Mouse (Mus musculus) heart, postnatal 4 days (tissue): ENCODE measurements around the gene Alox12. TPM values are rescaled to one million over a fixed set of nuclear protein-coding genes. Genes with fewer than 3 reads are reported as not detected.

Experiments used
- DNase-seq: peaks from one replicate; pipeline ENCODE4 v3.0.0; 2021
- total RNA-seq, 2 experiments: library from RNA; stranded (reverse); gene quantifications; 2 replicates each; pipeline ENCODE4 v1.2.3; 2021

Alox12 gene
- total RNA-seq = 1 to 10 TPM; 2.8 to 3.0 TPM

DNA sequence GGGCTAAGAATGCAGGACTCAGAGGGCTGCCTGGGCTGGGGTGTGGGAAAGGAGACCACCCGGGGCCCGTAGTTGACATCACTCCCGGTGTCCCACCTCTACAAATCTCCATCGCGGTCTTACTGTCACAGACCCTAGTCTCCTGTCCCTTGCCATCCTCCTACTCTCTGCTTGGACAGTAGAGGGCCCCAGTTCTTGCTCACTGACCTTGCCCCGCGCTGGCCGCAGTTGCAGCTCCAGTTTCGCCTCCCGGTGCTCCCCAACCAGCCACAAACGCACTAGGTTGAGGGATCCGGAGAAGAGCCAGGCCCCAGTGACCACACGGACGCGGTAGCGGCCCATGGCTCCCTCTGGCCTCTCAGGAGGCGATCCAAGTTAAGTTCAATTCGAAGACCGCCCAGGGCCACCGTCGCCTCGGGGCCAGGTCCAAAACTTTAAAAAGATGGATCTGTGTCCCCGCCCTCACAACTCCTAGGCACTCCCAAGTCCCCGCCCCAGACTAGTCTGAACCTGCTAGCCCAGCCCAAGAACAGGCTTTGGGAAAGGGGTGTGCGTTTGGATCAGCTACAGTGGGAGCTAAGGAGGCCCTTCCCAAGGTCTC lies at the start of gene Alox12:
Gene Alox12 (minus strand): TSS at position 423 of the 601 bp plus-strand sequence.
- peak; percentile 64 for DNase-seq

DNA sequence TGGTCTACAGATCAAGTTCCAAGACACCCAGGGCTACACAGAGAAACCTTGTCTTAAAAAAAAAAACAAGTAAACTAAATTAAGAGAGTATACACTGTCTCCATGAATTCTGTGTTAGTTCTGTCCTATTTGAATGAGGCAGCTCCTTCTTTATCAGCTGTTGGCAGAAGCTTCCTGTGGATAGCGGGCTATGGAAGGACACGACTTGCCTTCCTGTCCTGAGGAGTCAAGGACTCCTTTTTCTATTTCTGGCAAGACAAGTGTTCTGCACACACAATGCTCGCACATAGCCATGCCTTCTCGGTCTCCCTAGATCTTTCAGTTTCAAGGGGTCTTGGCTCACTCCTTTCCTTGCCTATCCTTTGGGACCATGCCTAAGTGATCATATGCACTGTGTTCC lies 47.1 kb upstream of the Alox12 start:
- DNase-seq = no peak

DNA sequence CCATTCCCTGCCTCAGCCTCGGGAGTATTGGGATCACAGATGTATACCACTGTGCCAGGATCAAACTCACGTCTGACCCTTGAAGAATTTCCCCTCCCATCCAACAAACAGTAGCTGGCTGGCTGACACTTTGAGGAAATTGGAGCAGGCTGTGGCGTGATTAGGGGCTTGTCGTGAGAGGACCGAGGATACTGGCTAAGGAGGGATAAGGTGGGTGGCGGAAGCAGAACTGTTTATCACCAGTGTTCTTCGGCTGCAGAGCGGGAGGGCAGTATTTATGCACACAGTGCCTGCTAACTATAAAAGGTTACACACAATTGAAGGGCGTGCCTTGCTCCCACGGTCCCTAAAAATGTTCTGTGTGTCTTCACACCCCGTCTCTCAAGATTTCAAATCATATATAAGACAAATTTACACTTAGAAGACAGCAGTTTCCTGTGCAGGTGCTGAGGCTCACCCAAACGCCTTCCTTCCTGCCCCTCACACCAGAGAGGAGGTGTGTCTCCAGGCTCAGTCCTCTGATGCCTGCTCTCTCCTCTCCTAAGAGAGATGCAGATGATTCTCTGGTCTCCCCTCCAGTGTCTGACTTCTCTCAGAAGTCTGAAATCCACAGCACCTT lies 42.8 kb upstream of the Alox12 start:
- DNase-seq = no peak

DNA sequence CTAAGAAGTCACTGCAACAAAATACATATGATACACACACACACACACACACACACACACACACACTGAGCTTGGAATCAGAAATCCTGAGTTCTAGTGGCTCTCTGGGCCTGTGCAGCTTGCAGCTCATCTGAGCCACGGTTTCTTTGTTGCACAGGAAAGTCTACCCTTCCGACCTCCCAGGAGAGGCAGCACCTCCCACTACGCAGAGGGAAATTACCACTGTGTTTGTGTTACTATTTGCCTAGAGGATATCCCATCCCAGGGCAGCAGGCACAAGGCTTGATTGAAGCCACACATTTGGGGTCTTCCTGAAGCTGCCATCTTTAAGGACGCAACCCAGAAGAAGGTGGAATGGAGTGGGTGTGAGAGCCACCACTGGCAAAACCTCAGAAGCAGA lies 42.3 kb upstream of the Alox12 start:
- DNase-seq = no peak

DNA sequence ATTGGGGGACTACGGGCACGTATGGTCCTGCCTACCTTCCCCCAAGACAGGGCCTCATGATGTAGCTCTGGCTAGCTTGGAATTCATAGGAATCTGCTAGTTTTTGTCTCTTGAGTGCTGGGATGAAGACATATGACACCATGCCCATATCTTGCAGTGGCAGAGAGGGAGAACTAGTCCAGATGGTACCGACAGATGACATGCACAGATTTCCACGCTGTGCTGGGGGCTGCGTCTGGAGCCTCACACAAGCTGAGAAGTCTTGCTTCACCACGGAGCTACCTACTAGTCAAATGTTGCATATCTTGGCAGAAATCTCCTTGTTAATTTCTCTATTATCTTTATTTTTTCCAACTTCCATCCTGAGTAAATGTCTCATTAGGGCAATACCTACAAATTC lies 38.7 kb upstream of the Alox12 start:
- no peak for DNase-seq

DNA sequence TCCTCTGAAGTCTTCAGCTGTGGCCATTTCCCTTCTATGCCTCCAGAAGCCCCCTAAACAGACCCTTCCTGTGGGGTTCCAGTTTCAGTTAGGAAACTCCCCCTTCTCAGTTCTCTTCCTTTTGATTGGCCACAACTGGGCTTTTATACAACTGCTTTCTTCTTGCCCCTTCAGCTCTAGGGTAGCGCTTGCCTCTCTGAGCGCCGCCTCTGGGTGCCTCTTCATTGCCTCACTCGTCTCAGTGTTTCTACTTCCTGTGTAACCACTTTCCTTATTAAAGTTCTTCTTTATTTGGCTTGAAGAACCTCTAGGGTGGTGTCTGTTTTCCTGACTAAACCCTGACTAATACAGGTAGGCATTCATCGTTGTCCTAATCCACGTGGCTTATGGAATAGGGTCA lies 36.1 kb upstream of the Alox12 start:
- no peak for DNase-seq

DNA sequence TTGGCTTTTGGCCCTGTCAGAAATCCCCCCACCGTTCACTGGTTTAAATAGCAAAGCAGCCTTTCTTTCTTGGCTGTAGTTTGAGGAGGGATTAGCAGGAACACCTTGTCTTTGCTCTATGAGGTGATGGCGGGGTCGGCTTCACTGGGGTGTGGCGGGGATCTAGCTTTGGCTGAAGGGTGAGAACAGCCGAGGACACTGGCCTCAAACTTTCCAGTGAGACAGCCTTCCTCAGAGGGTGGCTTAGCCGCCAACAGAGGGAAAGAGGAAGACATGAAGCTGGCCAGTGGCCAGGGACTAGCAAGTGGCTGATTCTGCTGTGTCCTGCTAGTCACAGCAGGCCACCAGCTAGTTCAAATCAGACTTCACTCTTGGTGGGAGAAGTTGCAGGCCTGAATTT lies 34.1 kb upstream of the Alox12 start:
- peak; percentile 40 for DNase-seq

DNA sequence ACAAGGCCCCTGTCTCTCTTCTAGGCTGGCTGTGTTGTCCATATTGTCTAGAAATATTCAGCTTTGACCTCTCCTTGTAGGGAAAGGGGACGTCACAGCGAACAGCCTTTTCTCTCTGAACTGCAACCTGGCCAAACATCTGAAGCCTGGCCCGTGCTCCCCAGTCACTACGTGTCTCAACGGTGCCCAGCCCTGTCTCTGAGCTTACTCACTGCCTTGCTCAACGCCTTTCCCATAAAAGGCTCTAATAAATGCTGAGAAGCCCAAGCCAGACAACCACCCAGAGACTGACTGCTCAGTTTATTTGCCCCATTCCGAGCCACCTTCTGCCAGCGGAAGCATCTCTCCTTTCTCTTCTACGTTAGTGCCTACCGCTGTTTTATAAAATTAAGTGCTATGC lies 32.9 kb upstream of the Alox12 start:
- DNase-seq = no peak

DNA sequence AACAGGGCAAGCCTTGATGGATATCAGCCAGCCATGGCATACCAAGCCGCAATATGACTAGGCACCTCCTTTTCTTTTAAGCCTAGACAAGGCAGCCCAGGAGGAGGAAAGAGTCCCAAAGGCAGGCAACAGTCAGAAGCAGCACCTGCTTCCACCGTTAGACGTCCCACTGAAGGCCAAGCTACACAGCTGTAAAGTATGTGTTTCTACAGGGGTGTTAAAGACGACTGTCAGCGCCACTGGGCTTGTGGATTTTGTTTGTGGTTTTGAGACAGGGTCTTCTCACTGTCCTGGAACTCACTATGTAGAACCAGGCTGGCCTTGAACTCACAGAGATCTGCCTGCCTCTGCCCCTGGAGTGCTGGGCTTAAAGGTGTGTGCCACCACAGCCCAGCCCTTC lies 30.5 kb upstream of the Alox12 start:
- no peak for DNase-seq

DNA sequence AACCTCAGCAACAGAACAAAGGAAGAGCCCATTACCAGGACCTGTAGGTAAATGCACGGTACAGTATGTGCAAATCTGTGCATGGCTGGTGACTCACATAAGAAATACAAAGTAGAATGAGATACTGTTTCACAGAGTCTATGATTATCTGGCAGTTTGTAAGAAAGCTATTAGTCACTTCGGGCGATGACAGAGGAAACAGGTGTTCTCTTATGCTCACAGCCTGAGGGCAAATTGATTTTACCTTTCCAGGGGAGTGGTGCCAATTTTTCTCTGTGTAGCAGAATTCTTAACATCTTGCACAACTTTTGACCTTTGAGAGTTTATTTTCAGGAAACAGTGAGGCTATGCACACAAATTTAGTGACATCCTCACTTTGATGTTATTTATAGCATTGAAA lies 29.6 kb upstream of the Alox12 start:
- DNase-seq = no peak

DNA sequence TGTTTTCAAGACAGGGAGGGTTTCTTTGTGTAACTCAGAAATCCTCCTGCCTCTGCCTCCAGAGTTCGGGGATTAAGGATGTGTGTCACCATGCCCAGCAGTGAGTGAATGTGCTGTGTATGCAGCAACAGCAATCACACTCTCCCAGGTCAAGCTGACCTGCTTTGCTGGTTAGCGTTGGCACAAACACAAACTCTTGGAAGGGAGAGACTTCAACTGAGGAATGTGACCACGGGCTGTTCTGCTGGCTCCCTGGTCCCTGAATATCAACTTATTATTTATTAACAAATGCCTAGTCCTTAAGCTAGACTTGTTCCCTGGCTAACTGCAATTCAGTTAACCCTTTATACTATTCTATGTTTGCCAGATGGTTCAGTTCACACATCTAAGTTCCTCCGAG lies 28.5 kb upstream of the Alox12 start:
- DNase-seq = no peak

DNA sequence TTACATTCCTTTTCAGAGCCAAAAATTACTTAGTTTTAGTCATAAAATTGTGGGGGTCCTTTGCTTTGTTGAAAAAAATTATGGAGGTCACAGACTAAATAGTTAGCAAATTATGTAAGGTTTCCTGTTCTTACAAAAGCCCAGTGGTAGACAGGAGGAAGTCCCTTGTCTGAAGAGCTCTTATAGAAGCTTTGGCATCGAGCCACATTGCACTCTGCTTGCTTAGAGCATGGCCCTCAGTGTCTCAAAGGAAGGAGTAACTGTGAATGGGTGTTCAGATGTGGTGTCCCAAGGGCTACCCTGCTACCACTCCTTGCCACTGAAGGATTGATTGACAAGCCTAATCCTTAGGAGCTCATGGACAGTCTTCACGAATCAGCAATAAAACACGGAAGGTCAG lies 25.3 kb upstream of the Alox12 start:
- peak; percentile 46 for DNase-seq

DNA sequence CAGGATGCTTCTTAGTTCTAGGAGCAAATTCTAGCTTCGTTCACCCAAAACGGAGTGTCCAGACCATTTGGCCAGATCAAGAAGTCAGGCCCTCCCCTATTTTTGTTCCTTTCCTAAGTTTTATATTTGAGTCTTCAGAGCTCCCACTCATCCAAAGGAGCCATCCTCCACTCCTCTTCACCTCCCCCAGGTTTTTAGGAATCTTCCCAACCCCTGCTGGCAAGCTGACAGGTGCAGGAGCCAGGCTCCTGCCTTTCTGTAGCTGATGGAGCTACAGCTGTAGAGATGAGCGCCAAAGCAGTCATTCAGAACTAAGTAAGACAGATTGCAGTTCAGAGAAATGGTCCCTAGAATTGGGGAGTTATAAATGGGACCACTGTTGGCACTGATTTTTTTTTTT lies 23.8 kb upstream of the Alox12 start:
- no peak for DNase-seq

DNA sequence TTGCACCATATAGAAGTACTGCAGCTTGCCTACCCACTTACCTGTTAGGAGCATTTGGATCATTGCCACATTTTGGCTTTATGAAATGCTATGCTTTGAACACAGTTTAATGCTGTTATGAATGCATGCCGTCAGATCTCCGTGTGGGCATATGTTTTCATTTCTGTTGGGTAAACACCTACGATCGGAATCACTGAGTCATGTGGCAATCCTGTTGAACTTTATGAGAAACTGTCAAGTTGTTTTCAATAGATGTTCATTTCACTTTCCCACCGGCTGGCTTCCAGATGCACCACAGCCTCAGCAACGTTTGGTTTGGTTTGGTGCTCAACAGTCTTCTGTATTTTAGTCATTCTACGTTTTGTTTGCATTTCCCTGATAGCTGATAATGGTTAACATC lies 16.5 kb upstream of the Alox12 start:
- DNase-seq = no peak

DNA sequence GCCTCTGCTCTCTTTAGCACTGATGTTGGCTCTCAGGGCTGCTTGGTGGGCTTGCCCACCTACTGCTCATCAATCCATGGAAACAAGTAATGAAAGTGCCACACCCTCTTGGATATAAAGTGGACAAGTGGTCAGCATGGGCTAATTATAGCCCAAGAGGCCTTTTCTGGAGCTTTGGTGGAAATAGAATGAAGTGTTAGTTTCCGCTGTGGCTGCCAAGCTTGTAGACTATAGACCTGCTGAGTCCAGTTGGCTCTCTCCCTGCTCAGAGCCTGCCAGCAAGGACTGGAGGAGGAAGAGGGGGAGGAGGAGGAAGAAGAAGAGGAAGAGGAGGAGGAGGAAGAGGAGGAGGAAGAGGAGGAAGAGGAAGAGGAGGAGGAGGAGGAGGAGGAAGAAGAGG lies 11.3 kb upstream of the Alox12 start:
- DNase-seq = peak; percentile 69

DNA sequence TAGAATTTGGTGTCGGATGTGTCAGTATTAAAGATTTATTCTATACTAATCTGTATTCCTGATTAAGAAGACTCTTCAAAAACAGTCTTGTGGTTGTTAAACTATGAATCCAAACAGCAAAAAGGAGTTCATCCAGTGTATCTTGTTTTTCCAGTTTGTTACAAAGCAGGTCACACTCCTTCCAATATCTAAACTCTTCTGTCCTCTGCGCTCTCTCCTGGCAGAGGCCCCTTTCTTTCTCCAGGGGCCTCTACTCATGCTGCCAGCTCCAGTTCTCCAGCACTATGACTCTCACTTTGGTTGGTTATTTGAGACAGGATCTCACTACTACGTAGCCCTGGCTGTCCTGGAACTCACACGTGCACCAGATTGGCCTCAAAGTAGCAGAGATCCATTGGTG lies 10.7 kb upstream of the Alox12 start:
- DNase-seq = no peak

DNA sequence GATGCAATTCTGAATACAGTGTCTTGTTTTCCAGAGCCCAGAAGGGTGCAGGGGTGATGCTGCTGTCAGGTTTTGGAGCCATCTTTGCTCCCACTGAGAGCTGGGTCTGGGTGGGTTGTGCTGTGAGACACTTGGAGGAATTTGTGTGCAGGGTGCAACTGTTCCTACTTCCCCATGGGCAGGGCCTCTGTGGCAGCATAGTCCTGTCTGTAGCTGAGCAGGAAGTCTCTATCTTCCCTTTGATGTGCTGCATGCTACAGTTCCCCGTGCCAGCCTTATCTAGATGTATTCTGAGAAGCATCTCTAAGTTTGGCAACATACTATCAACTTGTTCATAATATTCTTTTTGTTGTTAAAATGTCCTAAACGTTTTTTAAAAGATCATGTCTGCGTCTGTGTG lies 10.1 kb upstream of the Alox12 start:
- DNase-seq = no peak

DNA sequence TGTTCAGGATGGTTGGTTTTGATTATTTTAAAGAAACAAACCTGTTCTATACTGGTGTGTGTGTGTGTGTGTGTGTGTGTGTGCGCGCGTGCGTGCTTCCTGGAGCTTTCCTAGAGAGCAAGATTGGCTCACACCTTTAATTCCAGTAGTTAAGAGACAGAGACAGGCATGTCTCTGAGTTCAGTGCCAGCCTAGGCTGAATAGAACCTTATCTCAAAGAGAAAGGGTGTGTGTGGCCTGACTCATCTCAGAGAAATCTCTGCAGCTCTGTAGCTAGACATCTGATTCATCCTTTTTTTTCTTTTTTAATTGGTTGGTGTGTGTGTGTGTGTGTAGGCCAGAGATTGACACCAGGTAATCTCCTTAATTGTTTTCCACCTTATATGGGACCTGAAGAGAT lies 3.9 kb upstream of the Alox12 start:
- DNase-seq = no peak

DNA sequence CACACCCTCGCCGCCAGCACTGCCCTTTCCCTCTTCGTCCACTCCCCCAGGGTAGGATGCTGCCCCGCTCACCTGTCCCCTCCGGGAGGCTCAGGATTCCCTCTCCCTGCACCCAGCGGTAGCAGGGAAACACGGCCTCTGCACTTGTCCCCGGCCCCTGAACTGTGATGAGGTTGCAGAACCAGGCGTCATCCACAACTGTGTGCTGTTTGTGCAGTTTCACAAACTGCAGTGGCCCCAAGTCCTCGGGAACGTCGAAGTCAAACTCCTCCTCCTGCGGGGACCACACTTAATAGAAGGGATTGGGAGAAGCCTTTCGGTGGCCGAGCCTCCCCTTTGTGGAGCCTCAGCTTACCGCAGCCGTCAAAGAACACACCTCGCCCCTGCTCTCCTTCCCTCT lies 816 bp downstream of the Alox12 start:
- DNase-seq = no peak

DNA sequence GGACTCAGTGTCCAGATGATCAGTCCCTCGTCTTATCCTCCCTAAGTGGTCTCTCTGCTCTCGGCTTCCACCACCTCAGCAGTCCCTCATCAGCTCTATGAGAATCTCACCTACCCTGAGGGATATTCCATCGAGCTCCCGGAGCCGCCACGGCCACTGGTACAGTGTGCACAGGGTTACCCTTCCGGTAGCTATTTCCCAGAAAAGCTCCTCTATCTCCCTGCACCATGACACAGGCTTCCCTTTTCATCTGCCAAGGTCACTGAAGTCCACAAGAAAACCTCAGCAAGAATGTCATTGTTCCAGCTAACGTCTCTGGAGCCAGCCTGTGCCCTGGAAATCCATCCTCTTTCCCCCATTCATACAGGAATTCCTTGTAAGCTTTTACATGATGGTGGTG lies 3.3 kb downstream of the Alox12 start:
- DNase-seq = no peak

DNA sequence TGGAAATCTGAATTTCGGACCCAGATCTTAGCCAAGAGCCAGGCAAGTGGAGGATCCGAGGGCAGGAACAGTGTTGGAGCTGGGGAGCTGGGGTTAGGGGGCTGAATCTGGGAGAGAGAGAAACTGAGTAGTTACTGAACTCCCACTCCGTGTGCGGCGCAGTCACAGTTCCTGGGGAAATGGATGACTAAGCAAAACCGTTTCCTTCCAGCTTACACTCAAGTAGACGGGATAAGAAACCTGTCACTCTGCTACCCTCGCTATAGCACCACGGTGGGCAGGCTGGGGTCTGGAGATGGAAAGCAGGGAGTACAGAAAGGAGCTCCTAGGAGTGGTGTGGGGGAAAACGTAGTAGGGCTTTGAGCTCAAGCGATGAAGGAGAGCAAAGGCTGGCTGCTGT lies 5.0 kb downstream of the Alox12 start:
- DNase-seq = no peak

DNA sequence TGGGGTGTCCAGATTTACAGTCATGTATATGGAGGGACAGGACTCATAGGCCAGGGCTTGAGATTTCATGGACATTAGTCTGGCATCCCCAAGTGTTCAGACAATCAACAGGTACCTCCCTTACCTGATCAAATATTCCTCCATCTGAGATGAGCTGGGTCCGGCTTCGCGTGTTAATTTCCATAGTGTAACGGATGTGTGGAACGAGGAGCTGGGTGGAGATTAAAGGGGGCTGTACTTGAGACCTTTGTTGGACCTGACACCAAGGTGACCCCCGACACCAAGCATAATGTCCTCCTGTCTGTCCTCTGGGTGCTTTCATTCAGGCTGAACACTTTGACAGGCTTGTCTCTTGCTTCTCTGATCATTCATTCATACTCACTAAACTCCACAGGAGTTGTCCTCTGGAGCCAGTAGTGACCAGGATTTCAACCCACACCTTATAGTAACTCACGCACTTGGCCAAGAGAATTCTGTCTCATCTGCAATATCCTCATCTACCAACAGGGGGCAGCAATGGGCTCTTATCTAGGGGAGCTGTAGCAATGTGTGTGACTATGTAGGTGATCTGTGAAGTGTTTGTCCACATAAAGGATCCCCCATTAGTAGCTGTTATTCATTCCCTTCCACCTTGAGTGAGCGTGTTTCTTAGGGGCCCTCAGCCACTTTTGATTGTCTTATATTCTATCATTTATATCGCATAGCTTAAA lies 7.9 kb downstream of the Alox12 start:
- DNase-seq = peak; percentile 83

DNA sequence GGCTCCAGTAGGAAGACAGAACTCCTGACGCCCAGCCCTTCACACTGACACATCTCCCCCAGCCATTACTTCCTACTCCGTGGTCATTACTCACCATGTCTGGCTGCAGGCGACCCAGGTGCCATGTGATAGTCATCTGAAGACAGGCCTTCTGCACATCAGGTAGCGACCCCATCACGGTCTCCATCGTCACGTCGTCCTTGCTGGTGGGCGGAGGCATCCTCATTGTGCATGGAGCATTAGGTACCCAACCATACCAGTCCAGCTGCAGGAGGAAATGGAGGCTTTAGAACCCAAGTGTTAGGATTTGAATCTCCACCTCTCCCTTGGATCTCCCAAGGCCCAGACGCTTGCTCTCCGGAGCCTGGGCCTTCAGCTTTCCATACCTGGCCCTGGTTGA lies 12.6 kb downstream of the Alox12 start:
- DNase-seq = no peak

DNA sequence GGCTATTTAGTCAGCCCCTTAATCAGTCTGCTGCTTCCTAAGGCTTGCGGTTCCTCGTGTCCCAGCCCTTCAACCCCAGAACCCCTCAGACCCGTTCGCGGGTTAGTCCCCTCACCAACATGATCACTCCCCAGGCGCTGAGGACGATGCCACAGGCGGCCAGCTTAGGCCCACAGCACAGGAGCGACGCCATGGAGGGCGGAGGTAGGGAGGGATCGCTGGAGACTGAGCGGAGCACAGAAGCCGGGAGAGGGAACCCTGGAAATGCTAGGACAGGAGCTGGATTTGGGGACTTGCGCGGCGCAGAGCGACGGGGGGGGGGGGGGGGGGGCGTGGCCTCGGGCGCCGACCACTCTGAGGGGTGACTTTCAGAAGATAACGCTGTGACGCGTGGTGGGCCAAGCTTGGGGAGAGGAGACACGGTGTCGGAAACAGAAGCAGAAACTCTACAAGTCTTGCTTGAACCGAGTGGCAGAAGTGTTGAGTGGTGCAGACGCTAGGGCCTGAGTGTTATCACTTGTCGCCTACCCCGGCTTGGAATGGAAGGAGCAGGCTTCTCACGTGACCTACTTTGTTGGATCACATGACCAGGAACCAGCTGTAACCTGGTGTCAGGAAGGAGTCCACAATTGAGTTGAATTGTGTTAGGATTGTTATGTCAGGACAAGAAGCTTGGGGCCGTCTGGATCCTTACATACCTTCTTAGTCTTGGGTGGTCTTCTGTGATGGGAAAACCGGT lies 15.4 kb downstream of the Alox12 start, which contains the start of the genes Gm21988 and Rnasek:
Gene Gm21988 (minus strand): TSS at position 290 of the 739 bp plus-strand sequence.
Gene Rnasek (minus strand): TSS at position 302 of the 739 bp plus-strand sequence.
- DNase-seq = peak; percentile 78
